Mouse (Mus musculus) urinary bladder, postnatal 25 days (tissue): ENCODE measurements around the gene Galk2.

ENCODE experiments used
- DNase-seq: peaks from one replicate; pipeline ENCODE4 v3.0.0; 2022; ENCODE audit warnings: low spot score

The Galk2 gene

GRCm38 (mm10) chr2:125900797-125901410 lies 42.0 kb downstream of the Galk2 start:
- DNase-seq, result no peak

DNA sequence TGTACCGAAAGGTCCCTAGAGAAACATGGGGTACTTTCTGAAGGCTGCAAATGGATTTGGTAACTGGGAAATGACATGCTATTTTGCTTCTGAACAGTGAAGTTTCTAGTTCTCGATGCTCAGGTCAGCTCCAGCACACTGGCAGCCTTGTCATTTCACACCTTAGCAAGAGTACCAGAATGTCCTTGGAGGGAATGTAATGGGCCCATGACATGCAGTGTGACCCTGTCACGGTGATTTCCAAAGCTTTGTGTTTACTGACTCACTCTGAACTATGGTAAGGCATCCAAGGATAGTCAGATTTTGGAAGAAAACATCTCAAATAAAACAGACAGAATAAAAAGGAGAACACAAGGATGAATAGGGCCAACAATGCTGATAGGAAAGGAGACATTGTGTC lies 42.5 kb downstream of the Galk2 start:
- no peak for DNase-seq

DNA sequence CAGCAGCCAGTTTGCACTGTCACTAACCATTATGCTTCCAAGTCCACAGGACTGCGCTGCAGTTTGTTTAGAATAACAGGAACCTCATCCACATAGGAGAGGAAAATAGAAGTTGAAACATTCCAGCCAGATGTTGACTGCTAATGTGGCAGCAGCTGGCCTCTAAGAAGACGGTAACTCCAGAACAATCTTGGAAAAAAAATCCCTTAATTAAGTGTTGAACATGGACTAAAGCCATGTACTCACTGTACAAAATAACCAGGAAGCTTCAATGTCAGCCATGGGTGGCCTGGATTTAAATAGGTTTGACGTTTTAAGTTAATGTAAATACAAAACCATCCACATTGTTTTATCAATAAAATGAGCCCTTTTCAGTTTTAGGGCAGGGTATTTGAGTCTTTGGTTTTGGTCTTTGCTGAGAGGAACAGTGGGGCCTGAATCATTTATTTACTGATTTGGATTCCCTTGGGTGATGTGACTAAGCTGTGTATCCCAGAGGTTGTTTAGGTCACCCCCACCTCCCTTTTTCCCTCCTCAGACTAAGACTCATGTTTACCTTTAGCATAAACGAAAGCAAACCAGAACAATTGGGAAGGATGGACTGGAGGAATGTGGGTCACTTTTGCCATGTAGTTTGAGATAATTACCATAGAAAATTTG lies 47.6 kb downstream of the Galk2 start:
- DNase-seq, result no peak

DNA sequence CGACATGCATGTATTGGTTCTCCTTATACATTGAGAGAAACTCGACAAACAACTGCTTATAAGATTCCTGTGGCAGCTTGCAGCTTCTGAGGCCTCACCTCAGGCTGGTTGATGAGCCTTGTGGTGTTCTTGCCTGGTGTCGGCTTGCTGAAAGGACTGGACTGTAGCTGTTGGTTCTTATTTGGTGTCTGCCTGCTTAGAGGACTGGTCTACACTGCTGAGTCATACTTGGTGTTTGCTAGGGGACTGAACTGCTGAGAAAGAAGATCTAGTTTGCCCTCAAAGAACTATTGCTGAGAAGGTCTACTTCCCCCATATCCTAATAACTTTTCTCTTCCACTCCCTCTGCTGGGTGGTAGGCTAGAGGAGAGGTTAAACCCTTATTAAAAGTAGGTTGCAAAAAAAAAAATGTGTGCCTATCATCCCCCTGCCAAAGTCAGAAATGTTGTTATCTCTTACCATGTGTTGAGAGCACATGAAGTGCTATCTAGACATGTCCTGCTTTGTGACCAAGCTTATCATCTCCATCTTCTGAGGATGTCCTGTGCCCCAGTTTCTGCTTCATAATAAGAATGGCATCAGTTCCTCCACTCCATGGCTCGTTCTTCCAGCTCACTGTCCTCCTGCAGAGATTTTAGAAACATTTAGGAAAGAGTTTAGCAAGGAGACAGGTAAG lies 48.8 kb downstream of the Galk2 start:
- DNase-seq, result no peak

DNA sequence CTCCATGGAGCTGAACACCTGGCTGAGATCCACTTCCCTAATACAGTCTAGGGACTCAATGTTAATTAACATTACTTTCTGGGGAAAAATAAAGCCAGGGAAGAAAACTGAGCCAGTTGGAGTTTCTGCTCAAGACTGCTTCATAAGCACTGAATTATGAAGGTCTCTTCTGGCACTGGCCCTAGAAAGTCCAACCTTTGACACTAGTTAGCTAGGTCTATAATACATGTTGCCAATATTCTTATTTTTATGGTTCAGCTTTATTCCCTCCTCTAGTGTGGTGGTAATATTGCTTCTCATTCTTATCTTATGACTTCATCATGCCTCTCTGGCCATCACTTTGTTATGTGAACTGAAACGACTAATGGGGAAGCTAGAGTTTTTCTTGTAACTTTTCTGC lies 55.3 kb downstream of the Galk2 start:
- no peak for DNase-seq

- no peak for DNase-seq
Measured at GRCm38 (mm10) chr2:125914713-125915112, 55.8 kb downstream of the Galk2 start.

GRCm38 (mm10) chr2:125916652-125917296 lies 57.9 kb downstream of the Galk2 start:
- no peak for DNase-seq

DNA sequence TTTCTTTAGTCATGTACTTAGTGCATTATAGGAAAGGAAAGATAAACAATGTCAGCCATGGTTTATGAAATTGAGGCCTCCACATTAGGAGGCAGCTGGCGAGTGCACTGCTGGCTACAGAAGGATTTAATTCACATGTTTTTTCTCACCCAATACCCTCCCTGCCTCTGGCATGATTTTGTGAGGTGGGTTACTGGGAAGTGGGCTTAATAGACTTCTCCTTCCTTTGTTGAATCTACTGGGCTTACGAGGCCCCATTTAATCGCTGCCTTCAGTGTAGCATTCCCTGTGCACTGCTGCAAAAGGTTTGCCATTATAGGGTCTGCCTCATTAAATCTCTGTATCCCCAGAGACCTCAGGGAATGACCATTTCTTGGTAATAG lies 58.4 kb downstream of the Galk2 start:
- DNase-seq, result no peak

DNA sequence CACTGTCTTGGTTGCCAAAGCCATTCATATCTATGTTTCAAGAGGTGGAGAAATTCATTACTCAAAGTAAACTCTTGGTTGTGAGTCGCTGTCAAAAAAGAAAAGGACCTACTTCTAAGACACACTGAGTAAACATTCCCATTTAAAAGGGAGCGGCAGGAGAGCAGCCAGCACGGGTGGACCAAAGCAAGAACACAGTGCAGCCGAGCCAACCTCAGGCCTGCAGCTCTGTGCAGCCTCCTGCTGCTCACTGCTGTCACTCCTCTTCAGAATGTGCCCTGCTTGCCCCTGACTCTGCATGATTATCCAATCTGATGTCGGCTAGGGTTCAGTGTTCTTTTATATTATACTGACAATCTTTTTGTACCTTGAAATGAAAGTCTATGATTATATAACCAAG lies 62.4 kb downstream of the Galk2 start:
- DNase-seq, result no peak

DNA sequence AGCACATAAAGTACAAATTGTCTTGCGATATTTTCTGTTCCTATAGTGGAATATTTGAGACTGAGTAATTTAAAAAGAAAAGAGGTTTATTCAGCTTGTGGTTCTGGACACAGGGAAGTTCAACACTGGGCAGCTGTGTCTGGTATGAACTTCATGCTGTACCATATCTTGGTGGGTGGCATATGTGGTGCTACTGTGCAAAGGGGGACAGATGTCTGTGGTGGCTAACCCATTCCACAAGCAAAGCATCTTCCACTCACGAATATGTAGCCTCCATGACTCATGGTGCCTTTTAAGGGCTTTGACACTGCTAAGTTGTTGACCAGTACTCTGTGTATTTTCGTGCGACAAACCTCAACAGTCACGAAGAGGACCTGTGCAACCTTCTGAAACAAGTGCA lies 63.2 kb downstream of the Galk2 start:
- no peak for DNase-seq

DNA sequence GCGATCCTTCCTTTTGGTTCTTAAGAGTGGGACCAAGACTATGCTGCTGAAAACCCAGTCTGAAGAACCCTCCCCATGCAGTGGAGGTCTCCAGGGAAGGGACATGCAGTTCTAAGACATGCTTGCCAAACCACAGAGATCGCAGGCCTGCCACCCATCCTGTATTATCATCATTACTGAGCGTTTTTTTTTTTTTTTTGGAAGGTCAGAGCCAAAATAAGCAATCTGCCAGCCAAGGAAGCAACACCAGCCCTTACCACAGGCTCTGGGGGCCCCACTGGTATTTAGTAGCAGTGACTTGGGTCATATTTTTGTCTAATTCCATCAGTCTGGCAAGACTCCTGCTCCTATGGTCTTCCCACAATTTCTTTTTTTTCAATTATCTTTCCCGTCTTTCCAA lies 64.0 kb downstream of the Galk2 start:
- DNase-seq, result no peak

DNA sequence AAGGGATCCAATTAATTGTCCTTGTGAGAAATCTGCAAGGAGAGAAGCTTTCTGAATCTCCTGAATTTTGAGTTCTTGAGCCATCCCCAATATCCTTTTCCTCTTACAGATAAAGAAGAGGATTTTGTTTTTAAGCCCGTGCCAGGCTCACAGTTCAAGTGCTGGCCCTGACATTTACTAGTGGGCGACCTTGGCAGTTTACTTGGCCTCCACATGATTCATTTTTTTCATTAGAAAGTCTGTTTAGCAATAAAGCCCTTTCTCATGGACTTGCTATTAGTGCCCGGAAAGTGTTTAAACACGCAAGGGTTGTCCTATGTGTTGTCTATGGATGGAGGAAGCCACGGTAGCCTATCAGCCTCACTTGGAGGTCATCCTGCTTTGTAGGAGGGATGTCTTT lies 64.4 kb downstream of the Galk2 start:
- no peak for DNase-seq

- DNase-seq, result no peak
Measured at GRCm38 (mm10) chr2:125924554-125924953, 65.6 kb downstream of the Galk2 start.

- no peak for DNase-seq
Measured at GRCm38 (mm10) chr2:125925081-125925480, 66.2 kb downstream of the Galk2 start.

DNA sequence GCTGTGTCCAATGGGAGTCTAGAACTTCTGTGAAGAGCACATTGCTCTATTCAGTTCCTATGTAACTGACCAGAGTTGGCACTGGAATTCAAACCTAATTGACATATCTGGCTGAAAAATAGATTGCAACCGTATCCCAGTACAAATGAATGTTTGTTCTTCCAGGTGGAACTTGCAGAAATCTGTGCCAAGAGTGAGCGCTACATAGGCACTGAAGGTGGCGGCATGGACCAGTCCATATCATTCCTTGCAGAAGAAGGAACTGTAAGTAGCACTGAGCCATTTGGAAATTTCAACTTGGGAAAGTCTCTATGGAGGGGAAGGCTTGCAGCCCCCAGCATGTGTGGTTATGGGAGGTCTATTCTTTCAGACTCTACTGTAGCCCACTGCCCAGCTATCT lies 70.5 kb downstream of the Galk2 start:
- DNase-seq, result no peak

GRCm38 (mm10) chr2:125929872-125930271 lies 71.0 kb downstream of the Galk2 start:
- DNase-seq, result no peak

DNA sequence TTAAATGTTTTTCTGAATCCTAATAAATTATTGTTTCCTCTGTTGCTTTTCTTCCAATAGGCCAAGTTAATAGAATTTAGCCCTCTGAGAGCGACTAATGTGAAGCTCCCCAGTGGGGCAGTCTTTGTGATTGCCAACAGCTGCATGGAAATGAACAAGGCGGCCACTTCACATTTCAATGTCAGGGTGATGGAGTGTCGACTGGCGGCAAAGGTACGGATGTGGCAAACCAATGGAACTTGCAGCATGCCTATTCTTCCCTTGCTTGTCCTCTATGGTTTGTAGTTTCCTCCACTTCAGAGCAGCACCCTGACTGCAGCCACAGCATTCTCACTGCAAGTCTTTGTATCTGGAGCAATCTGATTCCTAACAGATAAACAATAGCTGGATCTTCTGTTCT lies 72.3 kb downstream of the Galk2 start:
- no peak for DNase-seq

DNA sequence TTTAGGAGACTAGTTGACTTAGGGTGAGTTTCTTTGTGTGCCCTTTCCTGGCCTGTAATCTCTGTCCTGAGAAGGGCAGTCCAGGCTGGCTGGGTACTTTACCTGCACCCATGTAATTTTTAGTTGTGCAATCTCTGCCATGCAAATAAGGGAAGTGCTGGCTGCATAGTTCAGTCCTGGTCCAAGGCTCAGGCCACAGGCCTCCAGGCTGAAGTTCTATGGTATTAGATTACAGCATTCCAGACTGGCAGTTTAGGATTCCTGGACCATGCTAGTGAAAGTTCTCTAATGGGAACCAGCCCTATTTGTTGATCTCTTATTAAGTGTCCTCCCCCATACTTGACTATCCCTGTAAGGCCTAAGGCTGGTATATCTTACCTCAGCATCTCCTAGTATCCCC lies 73.8 kb downstream of the Galk2 start:
- no peak for DNase-seq

DNA sequence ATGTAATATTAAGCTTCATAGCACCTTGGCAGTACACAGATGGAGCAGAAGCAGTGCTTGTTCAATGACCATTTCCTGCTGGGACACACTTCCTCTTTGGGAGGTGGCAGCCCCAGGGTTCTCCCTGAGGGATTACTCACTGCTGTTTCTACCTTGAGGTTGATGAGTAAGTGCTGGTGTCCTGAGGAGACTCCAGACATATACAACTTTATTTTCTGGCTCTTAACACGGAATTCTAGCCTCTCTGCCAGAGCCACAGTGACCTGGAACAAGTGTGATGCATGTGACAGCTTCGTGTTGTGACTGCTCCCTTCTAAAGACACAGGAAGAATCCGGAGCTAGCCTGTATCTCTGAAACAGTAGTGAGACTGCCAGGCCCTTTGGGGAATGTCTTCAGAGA lies 75.1 kb downstream of the Galk2 start:
- no peak for DNase-seq

DNA sequence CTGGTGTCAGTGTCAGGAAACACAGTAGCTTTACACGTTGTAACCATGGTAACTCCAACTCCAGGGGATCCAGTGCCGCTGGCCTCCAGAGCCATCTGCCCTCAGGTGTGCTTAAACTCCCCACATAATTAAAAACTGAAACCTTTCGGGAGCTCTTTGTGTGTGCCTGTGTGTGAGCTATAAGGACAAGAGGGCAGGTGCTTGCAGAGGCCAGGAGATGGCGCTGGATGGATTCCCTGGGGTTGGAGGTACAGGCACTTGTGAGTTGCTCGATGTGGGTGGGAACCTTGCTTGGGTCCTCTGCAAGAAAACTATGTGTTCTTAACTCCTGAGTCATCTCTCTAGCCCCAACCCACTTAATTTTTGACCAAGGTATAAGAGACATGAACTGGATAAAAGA lies 77.5 kb downstream of the Galk2 start:
- no peak for DNase-seq

GRCm38 (mm10) chr2:125938993-125939642 lies 80.2 kb downstream of the Galk2 start:
- no peak for DNase-seq

- DNase-seq, result no peak
Measured at GRCm38 (mm10) chr2:125941111-125941785, 82.3 kb downstream of the Galk2 start.
